Mouse (Mus musculus) ES-E14 (cell line): ENCODE data around the gene Csrnp1.

ENCODE experiments used
- HCFC1 ChIP-seq: IDR thresholded peaks from 2 replicates; pipeline ENCODE4 v1.6.1; 2012; ENCODE audit warnings: low read length, inconsistent platforms, borderline replicate concordance; ENCODE audit not compliant: insufficient read depth
- MAFK ChIP-seq: IDR thresholded peaks from 2 replicates; pipeline ENCODE4 v1.6.1; 2014; ENCODE audit warnings: mild to moderate bottlenecking, low read depth, low read length, inconsistent platforms; ENCODE audit not compliant: insufficient read depth
- ZC3H11A ChIP-seq: IDR thresholded peaks from 2 replicates; pipeline ENCODE4 v1.6.1; 2012; ENCODE audit warnings: low read depth, mild to moderate bottlenecking, inconsistent platforms, low read length, borderline replicate concordance
- ZNF384 ChIP-seq: IDR thresholded peaks from 2 replicates; pipeline ENCODE4 v1.6.1; 2012; ENCODE audit warnings: low read depth, low read length, inconsistent platforms

DNA sequence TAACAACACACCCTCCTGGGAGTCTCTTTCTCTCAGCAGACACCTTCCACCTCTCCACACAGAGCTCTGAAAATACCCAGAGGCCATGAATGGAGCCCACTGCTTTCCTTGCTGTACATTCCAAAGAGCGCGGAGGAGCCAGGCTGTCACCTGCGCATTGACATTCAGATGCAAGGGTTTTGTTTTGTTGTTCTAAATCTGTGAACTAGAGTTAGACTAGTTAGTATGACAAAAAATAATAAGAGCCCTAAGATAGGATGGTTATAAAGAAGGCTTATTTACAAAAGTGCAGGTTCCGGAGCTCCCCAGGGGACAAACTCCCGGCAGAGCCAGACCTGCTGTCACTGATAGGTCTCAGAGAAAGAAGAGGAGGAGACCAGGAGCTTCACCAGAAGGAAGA is 6.9 kb upstream of the Csrnp1 start:
- TF ChIP-seq HCFC1 (no peak), MAFK (no peak), ZNF384 (no peak), ZC3H11A (no peak)
